Mouse (Mus musculus) midbrain, embryonic 14.5 days (tissue): ENCODE measurements at regions not wholly inside any gene's neighbourhood (a gene's known extent, or its start where the extent isn't known, plus 50 kb on each side); places are given as distances from the start of the nearest gene placed in this dataset.

Experiments
- ATAC-seq: fragments of 200-750 bp; cut with Nextera tagmentation; 2 replicates; pipeline ENCODE4 v1.8.0; 2017; ENCODE audit warnings: moderate number of reproducible peaks, moderate library complexity; ENCODE audit not compliant: low FRiP score, low TSS enrichment
- DNase-seq: peaks from one replicate; pipeline ENCODE4 v3.0.0-alpha.2; 2015
- H3K27ac ChIP-seq: fragments of 300-500 bp; sonication (generic); replicated peaks from 2 replicates; pipeline ENCODE4 v1.5.1; 2014; ENCODE audit warnings: mild to moderate bottlenecking, low read depth, low read length, moderate library complexity
- H3K27me3 ChIP-seq: fragments of 300-500 bp; sonication (generic); 2 replicates; pipeline ENCODE4 v1.6.1; 2014; ENCODE audit warnings: low read length, control low read depth, mixed read lengths; ENCODE audit not compliant: control insufficient read depth, insufficient read depth
- H3K36me3 ChIP-seq: fragments of 300-500 bp; sonication (generic); 2 replicates; pipeline ENCODE4 v1.6.1; 2014; ENCODE audit warnings: low read length, control low read depth; ENCODE audit not compliant: control insufficient read depth, insufficient read depth
- H3K4me1 ChIP-seq: fragments of 300-500 bp; sonication (generic); 2 replicates; pipeline ENCODE4 v1.6.1; 2014; ENCODE audit warnings: mild to moderate bottlenecking, antibody characterized with exemption, low read length, control low read depth; ENCODE audit not compliant: control insufficient read depth, insufficient read depth
- H3K4me2 ChIP-seq: fragments of 300-500 bp; sonication (generic); 2 replicates; pipeline ENCODE4 v1.6.1; 2014; ENCODE audit warnings: mild to moderate bottlenecking, low read length, moderate library complexity
- H3K4me3 ChIP-seq: fragments of 300-500 bp; sonication (generic); replicated peaks from 2 replicates; pipeline ENCODE4 v1.5.1; 2014; ENCODE audit warnings: low read depth, low read length
- H3K9ac ChIP-seq: fragments of 300-500 bp; sonication (generic); replicated peaks from 2 replicates; pipeline ENCODE4 v1.6.1; 2014; ENCODE audit warnings: mild to moderate bottlenecking, low read length, moderate library complexity
- H3K9me3 ChIP-seq: fragments of 300-500 bp; sonication (generic); 2 replicates; pipeline ENCODE4 v1.6.1; 2016; ENCODE audit warnings: low read length, control low read depth, mixed read lengths; ENCODE audit not compliant: control insufficient read depth
- WGBS: fragments of 180-500 bp; shearing (Covaris S2); extraction: QIAGEN DNeasy Blood & Tissue Kit; methylation state at CpG from one replicate; pipeline ENCODE4 v1.1.7; 2014; 5-methylcytosine and 5-hydroxymethylcytosine counted together

- Histone ChIP-seq H3K36me3 (no peaks in the 10 kb centered on the region), H3K4me3 (no peak overlapping the region), H3K9ac (no peak overlapping the region), H3K4me2 (peak overlapping the region; percentile 25; the same call in 1 of the 2 replicates), H3K27me3 (no peaks in the 10 kb centered on the region), H3K4me1 (0 out of 2 replicates have a peak, but pooled peaks cover 5% of the 10 kb centered on the region), H3K9me3 (no peaks in the 10 kb centered on the region), H3K27ac (no peak overlapping the region)
- ATAC-seq (peak; percentile 57; the same call in 1 of the 2 replicates), DNase-seq (peak; percentile 19)
- 7% methylated on average over 8 of the region's 8 CpGs for WGBS
These were observed 100.6 kb upstream of the Zfp42 start for GRCm38 (mm10) chr8:43407332-43407731.

- H3K4me3 ChIP-seq, result no peak overlapping the region
- H3K9ac ChIP-seq, result no peak overlapping the region
- DNase-seq (no peak), ATAC-seq (no peak)
- H3K4me2 ChIP-seq, result no peak overlapping the region
- no peaks in the 10 kb centered on the region for H3K36me3 ChIP-seq
- H3K4me1 ChIP-seq, result peaks cover 5% of the 10 kb centered on the region; the same call in 1 of the 2 replicates
- H3K9me3 ChIP-seq, result no peaks in the 10 kb centered on the region
- no peak overlapping the region for H3K27ac ChIP-seq
- H3K27me3 ChIP-seq, result no peaks in the 10 kb centered on the region
- 90% methylated on average over 2 of the region's 2 CpGs for WGBS
These were observed 86.3 kb upstream of the Zfp42 start for GRCm38 (mm10) chr8:43393044-43393443.

- Histone ChIP-seq H3K4me2 (no peak overlapping the region), H3K4me1 (peaks cover 5% of the 10 kb centered on the region; the same call in 1 of the 2 replicates), H3K27me3 (no peaks in the 10 kb centered on the region), H3K9me3 (no peaks in the 10 kb centered on the region), H3K4me3 (no peak overlapping the region), H3K36me3 (no peaks in the 10 kb centered on the region), H3K9ac (no peak overlapping the region), H3K27ac (no peak overlapping the region)
- DNase-seq (peak; percentile 24), ATAC-seq (no peak)
- WGBS, result 72% methylated on average over 9 of the region's 9 CpGs
These were observed 83.8 kb upstream of the Zfp42 start for GRCm38 (mm10) chr8:43390422-43391170.
